Mouse (Mus musculus): Measurements from ENCODE around the gene Asb6. TPM values are rescaled to one million over a fixed set of nuclear protein-coding genes. Genes with fewer than 3 reads are reported as not detected.

Asb6 gene
- polyA plus RNA-seq, 1 experiment, result 45.6 TPM

- DNase-seq (ENCODE audit: low read depth), result no peak
These were observed 33.8 kb downstream of the Asb6 start for GRCm38 (mm10) chr2:30796382-30796781.

DNA sequence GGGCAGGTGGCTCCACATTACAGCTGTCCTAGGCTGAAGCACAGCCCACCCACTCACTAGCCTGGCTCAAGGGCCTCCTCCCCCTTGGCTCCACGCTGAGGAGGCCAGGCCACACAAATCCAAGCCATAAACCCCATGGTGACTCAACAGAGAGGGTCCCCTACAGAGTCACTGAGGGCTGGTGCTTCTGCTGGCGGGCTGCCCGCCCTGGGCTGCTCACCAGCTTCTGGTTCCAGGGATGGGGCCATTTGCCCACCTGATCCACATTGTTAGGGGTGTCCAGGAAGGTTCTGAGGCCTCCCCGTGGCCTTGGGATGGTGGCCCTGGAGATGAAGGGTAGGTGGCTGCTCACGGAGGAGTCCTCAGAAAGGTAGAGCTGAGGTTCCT, 34.3 kb downstream of the Asb6 start:
- no peak for DNase-seq (ENCODE audit: low read depth)

DNA sequence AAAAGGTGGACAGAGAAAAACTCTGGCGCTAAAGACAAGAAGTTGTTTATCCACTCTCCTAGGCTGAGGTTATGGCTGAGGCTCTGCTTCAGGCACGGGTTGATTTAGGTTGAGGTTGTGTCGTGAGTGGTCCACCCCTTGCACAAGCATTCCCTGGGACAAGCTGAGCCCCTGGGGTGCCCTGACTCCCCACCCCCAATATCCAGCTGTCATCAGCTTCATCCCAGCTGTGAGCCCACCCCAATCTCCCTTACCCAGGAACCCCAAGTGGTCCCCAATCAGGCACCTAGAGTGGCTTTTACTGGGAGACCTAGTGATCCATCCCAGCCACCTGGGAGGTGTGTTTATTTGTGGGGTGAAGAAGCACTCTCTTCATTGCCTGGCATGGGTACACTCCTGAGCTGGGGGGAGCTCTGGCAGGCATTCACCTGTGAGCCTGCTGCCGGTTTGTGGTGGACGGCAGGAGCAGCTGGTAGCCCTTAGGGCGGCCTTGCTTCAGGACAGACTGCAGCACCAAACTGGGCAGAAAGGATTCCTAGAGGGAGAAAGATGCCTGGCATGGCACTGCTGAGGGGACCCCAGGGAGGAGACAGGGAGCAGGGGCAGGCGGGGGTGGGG, 34.8 kb downstream of the Asb6 start:
- no peak for DNase-seq (ENCODE audit: low read depth)

DNA sequence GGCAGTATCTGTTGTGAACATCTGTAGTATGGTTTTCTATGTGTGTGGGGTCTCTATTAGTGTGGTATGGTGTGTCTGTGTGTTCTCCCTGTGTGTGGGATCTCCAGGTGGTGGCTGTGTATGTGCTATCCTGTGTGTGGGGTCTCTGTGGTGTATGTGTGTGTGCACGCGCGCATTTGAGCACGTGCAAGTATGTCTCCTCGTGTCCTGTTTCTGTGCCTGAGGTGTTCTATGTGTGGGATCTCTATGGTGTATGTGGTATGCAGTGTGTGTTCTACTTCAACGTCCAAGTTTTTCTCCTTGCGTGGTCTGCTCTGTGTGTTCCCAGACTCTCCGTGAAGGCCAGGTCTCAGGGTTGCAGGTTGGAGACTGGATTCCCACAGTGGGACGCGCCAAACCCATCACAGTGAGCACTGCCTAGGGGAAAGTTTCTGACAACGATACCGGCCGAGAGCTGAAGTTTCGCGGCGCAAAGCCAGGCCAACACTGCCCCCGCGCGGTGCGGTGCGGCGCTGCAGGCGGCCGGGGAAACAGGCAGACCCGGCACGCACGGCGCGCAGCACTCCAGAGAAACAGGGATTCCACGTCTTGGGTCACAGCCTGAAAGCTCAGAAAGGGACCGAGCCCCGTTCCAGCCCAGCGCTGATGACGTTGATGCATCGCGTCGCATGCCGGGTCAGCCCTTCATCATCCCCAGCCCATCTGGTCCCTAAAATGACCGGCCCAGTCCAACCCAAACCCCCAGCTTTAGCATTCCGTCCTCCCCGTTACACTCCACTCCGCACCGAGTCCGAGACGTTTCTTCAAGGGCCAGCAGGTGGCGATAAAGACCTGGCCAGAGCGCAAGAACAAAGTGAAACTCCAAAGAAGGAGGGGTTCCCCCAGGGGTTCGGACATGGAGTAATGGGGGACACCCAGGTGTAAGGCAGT, 35.7 kb downstream of the Asb6 start:
- no peak for DNase-seq (ENCODE audit: low read depth)

GRCm38 (mm10) chr2:30792061-30792460, 38.1 kb downstream of the Asb6 start:
- DNase-seq (ENCODE audit: low read depth), result no peak

DNA sequence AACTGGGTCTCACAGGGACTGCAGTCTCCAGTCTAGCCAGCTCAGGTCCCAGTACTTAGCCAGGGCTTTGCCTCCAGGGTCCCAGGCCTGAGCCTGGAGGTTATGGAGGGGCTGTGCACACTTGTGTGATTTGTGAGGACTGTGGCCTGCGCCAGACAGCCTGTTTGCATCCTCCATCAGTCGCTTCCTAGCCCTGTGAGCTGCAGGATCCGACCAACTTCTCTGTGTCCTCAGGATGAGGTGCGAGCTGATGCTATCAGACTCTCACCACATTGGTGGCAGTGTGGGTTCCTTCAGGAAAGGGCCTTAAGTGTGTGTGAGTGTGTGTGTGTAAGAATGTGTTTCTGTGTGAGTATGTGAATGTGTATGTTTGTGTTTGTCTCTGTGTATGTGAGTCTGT, 42.7 kb downstream of the Asb6 start:
- no peak for DNase-seq (ENCODE audit: low read depth)

- no peak for DNase-seq (ENCODE audit: low read depth)
These were observed 45.8 kb downstream of the Asb6 start for GRCm38 (mm10) chr2:30784078-30784994.

DNA sequence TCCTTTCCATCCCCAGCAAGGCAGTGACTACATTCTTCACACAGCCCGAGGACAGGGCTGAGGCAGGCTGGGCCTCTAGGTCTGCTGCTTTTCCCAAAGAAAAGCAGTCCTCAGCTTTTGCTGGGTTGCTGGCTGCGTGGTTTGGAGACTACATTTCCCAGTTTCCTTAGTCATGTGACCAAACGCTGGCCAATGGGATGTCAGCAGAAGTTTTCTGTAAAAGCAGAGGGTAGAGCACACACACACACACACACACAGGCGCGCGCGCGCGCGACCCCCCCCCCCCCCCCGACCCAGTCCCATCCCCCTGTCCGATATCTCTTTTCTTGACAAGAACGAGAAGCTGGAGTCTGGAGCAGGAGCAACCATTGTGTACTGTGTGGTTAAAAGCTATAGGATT, 46.8 kb downstream of the Asb6 start:
- DNase-seq (ENCODE audit: low read depth), result no peak

DNA sequence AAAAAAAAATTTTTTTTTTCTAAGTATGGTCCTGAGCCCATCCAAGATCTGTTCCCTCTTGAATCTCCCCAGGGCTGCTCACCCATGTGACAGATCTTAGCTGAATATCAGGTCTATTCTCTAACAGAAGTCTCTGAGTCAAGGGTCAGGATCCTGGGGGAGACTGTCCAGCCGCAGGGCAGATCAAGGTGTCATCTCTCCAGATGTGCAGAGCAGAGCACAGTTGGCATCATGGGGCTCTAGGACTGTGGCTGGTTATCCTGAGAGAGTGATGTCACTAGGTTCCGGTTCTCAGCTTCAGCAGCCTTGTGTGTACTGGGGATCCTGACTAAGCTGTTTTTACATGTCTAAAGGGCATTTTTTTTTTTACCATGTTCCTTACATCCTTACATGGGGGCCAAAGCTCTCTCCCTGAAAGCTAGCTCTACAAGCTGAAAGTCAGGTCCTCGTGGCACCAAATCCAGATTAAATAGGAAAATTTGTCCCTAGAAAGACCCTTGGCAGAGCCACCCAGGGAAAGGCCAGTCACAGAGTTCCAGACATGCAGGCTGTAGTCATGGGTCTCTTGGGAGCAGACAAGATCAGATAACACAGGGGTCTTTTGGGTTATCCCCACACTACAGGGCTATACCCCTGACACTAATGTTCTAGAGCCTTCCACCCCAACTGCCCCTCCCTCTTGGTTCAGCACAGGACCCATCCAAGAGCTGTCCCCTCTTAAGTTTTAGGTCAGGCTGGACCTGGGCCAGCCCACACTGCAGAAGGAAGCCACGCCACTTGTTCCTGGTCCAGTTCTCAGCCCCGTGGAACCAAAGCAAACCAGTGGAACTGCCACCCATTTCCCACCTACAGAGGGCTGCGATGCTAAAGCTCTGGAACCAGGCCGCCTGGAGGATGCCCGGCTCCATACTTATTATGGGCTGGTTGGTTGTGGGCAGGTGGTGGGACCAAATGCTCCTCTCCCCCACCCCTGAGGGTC, 47.5 kb downstream of the Asb6 start:
- no peak for DNase-seq (ENCODE audit: low read depth)

DNA sequence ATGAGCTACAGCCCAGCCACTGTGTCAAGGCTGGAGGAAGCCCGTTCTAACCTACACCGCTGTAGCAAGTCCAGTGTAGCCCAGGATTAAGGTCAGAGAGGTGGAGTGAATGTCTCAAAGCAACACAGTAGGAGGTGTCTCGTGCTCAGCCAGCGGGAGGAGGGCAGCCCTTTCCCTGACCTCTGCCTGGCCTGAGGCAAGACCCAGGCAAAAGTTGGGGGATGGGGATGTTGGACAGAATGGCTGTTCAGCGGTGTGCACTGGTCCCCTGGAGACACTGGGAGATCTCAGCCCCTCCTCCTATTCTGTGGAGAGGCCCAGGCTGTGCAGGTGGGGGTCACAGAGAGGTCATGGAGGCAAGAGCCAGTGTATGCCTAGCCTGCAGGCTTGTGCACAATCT, 50.9 kb downstream of the Asb6 start:
- DNase-seq (ENCODE audit: low read depth), result no peak

DNA sequence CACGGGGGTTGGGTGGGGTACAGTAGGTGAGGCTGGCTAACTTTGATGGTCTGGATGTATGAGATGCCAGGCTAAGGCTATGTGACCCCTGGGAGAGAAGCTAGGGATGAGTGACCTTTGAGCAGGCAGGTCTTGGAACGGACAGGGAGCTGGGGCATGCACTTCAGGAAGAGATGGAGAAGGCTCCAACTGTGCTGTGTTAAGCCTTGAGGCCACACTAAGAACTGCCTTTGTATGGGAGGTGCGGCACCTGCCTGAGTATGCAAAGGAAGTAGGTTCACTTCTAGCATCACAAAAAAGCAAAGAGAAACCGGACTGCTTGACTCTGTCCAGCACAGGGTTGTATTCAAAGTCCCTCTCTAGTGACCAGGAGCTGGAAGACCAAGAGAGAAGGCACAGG, 51.9 kb downstream of the Asb6 start:
- DNase-seq (ENCODE audit: low read depth), result no peak

DNA sequence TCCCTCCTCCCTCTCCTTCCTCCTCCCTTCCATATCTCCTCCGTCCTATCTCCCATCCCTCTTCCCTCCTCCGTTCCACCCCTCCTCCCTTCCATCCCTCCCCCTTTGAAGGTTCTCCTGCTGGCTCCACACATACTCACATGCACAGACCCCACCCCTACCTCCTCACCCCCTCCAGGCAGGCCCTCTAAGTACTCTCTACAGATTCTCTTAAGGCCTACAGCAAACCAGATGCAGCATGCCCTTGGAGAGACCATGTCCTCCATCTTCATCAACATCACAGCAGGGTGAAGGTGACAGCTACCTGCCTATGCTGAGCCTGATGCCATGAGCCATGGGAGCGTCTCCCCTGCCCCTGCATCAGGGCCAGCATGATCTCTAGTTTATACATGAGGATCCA, 52.9 kb downstream of the Asb6 start:
- no peak for DNase-seq (ENCODE audit: low read depth)

- DNase-seq (ENCODE audit: low read depth), result no peak
These were observed 54.2 kb downstream of the Asb6 start for GRCm38 (mm10) chr2:30775955-30776354.

DNA sequence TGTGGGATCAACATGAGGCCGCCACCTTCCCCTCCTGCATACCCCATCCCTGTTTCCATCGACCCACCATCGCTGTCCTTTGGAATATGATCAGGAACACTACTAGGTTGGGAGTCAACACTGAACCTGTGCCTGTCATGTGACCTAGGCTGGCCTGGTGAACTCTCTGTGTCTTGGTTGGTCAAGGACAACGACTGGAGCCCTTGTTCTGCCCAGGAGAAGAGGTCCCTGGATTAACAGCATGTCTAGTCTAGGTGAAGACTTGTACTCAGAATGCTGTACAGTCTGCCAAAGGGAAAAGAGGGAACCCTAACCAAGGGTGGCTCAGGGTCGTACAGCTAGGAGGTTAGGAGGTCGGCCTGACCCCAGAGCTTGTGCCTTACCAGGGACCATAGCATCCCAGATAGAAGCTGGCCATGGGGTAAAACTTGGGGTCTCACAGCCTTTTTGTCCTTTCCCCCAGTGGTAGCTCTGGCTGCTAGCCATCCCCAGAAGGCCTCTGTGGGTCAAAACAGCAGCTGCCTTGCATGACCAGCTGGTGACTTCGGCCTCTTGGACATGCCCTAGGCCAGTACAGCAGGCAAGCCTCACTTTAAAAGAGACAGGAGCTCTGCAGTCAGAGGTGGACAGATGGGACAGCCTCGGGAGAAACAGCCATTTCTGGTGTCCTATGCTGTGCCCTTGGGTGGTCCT, 56.7 kb downstream of the Asb6 start:
- no peak for DNase-seq (ENCODE audit: low read depth)

Other genes starting within 250 kb of the Asb6 start
- 1.2 and 1.6 TPM in 2 replicates for gene Cstad, start 235.3 kb downstream of the Asb6 start, polyA plus RNA-seq (2012; rRNA removed)
- gene 1700001O22Rik, start 26.7 kb downstream of the Asb6 start, polyA plus RNA-seq (2012; rRNA removed), result 8.0 and 12.3 TPM in 2 replicates
- 30.0 and 35.6 TPM in 2 replicates for gene Ntmt1, start 22.5 kb downstream of the Asb6 start, polyA plus RNA-seq (2012; rRNA removed)
- 8.7 and 10.8 TPM in 2 replicates for gene Prrx2, start 4.6 kb upstream of the Asb6 start, polyA plus RNA-seq (2012; rRNA removed)
- 151 and 205 TPM in 2 replicates for gene Ptges, start 99.5 kb upstream of the Asb6 start, polyA plus RNA-seq (2012; rRNA removed)
- gene Tor1b, start 122.6 kb upstream of the Asb6 start, polyA plus RNA-seq (2012; rRNA removed), result 28.0 and 31.4 TPM in 2 replicates
- 37.4 and 41.5 TPM in 2 replicates for gene Tor1a, start 137.6 kb upstream of the Asb6 start, polyA plus RNA-seq (2012; rRNA removed)
- 24.9 and 29.0 TPM in 2 replicates for gene BC005624, start 151.9 kb upstream of the Asb6 start, polyA plus RNA-seq (2012; rRNA removed)
- gene Usp20, start 151.9 kb upstream of the Asb6 start, polyA plus RNA-seq (2012; rRNA removed), result 45.1 and 47.0 TPM in 2 replicates